Mouse (Mus musculus): ENCODE measurements around the gene Terb1.

Terb1 gene

GRCm38 (mm10) chr8:104509061-104510006 lies at the start of gene Terb1:
TSS of gene Terb1 (minus strand) at chr8:104509910.
- DNase-seq (ENCODE audit: low spot score): peak; percentile 86

GRCm38 (mm10) chr8:104557226-104557625 lies 47.5 kb upstream of the Terb1 start:
- DNase-seq (ENCODE audit: low spot score): no peak

- DNase-seq (ENCODE audit: low spot score): no peak
Measured at GRCm38 (mm10) chr8:104555191-104555590, 45.5 kb upstream of the Terb1 start.

- DNase-seq (ENCODE audit: low spot score): no peak
Measured at GRCm38 (mm10) chr8:104543440-104544045, 33.8 kb upstream of the Terb1 start.

GRCm38 (mm10) chr8:104542160-104542559 lies 32.5 kb upstream of the Terb1 start:
- no peak for DNase-seq (ENCODE audit: low spot score)

- DNase-seq (ENCODE audit: low spot score): no peak
Measured at GRCm38 (mm10) chr8:104541515-104541880, 31.8 kb upstream of the Terb1 start.

- DNase-seq (ENCODE audit: low spot score): no peak
Measured at GRCm38 (mm10) chr8:104540710-104541514, 31.2 kb upstream of the Terb1 start.

- no peak for DNase-seq (ENCODE audit: low spot score)
Measured at GRCm38 (mm10) chr8:104540238-104540637, 30.5 kb upstream of the Terb1 start.

- DNase-seq (ENCODE audit: low spot score): no peak
Measured at GRCm38 (mm10) chr8:104539566-104539965, 29.9 kb upstream of the Terb1 start.

- no peak for DNase-seq (ENCODE audit: low spot score)
Measured at GRCm38 (mm10) chr8:104538896-104539295, 29.2 kb upstream of the Terb1 start.

GRCm38 (mm10) chr8:104536028-104536427 lies 26.3 kb upstream of the Terb1 start:
- no peak for DNase-seq (ENCODE audit: low spot score)

GRCm38 (mm10) chr8:104535378-104535777 lies 25.7 kb upstream of the Terb1 start:
- DNase-seq (ENCODE audit: low spot score): no peak

GRCm38 (mm10) chr8:104534779-104535141 lies 25.1 kb upstream of the Terb1 start:
- DNase-seq (ENCODE audit: low spot score): no peak

GRCm38 (mm10) chr8:104533971-104534778 lies 24.5 kb upstream of the Terb1 start, which contains the start of the genes Nae1 and Car7:
TSS of gene Nae1 (minus strand) at chr8:104534637.
TSS of gene Car7 (plus strand) at chr8:104534689.
- DNase-seq (ENCODE audit: low spot score): peak; percentile 91

GRCm38 (mm10) chr8:104533551-104533950 lies 23.8 kb upstream of the Terb1 start:
- no peak for DNase-seq (ENCODE audit: low spot score)

- DNase-seq (ENCODE audit: low spot score): no peak
Measured at GRCm38 (mm10) chr8:104529671-104530070, 20.0 kb upstream of the Terb1 start.

- DNase-seq (ENCODE audit: low spot score): no peak
Measured at GRCm38 (mm10) chr8:104517872-104518271, 8.2 kb upstream of the Terb1 start.

- no peak for DNase-seq (ENCODE audit: low spot score)
Measured at GRCm38 (mm10) chr8:104510134-104510533, 424 bp upstream of the Terb1 start.

GRCm38 (mm10) chr8:104479091-104479490 lies 30.6 kb downstream of the Terb1 start:
- no peak for DNase-seq (ENCODE audit: low spot score)

- DNase-seq (ENCODE audit: low spot score): no peak
Measured at GRCm38 (mm10) chr8:104472465-104472864, 37.2 kb downstream of the Terb1 start.

- no peak for DNase-seq (ENCODE audit: low spot score)
Measured at GRCm38 (mm10) chr8:104467463-104467862, 42.2 kb downstream of the Terb1 start.

- no peak for DNase-seq (ENCODE audit: low spot score)
Measured at GRCm38 (mm10) chr8:104452177-104452576, 57.5 kb downstream of the Terb1 start.
